Mouse (Mus musculus) thymus, adult 2 months (tissue): ENCODE results near the gene Dhrs13.

Source experiments
- CTCF ChIP-seq: fragments of 200-500 bp; IDR thresholded peaks from 2 replicates; pipeline ENCODE4 v1.5.1; 2012; ENCODE audit warnings: mild to moderate bottlenecking, control low read depth, low read length, moderate library complexity, borderline replicate concordance; ENCODE audit not compliant: control insufficient read depth, poor library complexity, insufficient read depth; ENCODE audit errors: extremely low read depth
- POLR2A ChIP-seq: fragments of 200-500 bp; IDR thresholded peaks from 2 replicates; pipeline ENCODE4 v1.6.1; 2012; ENCODE audit warnings: mild to moderate bottlenecking, low read length, control low read depth, moderate library complexity; ENCODE audit not compliant: control insufficient read depth, poor library complexity, insufficient read depth; ENCODE audit errors: extremely low read depth

GRCm38 (mm10) chr11:78031947-78032808 lies at the start of gene Dhrs13:
- peak; percentile 98 for TF ChIP-seq CTCF
- TF ChIP-seq POLR2A, result peak; percentile 30; the same call in 1 of the 2 replicates
